Mouse (Mus musculus) B cell, adult 2 months (primary cell): ENCODE measurements around the gene Ednrb.

Experiments used
- DNase-seq, 2 experiments: peaks; one replicate each; pipeline ENCODE4 v3.0.0; 2022

Ednrb gene

GRCm38 (mm10) chr14:103844011-103844549 is at the start of gene Ednrb:
Gene Ednrb (minus strand): TSS chr14:103844402.
- no peak for DNase-seq

- DNase-seq, result no peak
Measured at GRCm38 (mm10) chr14:103892411-103892938, 48.3 kb upstream of the Ednrb start.

GRCm38 (mm10) chr14:103890761-103891160 is 46.6 kb upstream of the Ednrb start:
- DNase-seq, result no peak

GRCm38 (mm10) chr14:103884892-103885575 is 40.8 kb upstream of the Ednrb start:
- DNase-seq, result no peak

GRCm38 (mm10) chr14:103882943-103883342 is 38.7 kb upstream of the Ednrb start:
- no peak for DNase-seq

GRCm38 (mm10) chr14:103877117-103877516 is 32.9 kb upstream of the Ednrb start:
- DNase-seq, result no peak

GRCm38 (mm10) chr14:103876598-103876997 is 32.4 kb upstream of the Ednrb start:
- DNase-seq, result no peak

- DNase-seq, result no peak
Measured at GRCm38 (mm10) chr14:103866636-103867035, 22.4 kb upstream of the Ednrb start.

GRCm38 (mm10) chr14:103865226-103865625 is 21.0 kb upstream of the Ednrb start:
- DNase-seq, result no peak

- DNase-seq, result no peak
Measured at GRCm38 (mm10) chr14:103850071-103850845, 6.1 kb upstream of the Ednrb start.

GRCm38 (mm10) chr14:103845716-103846115 is 1.5 kb upstream of the Ednrb start:
- no peak for DNase-seq

- no peak for DNase-seq
Measured at GRCm38 (mm10) chr14:103844944-103845343, 742 bp upstream of the Ednrb start.

- no peak for DNase-seq
Measured at GRCm38 (mm10) chr14:103843371-103844001, 716 bp downstream of the Ednrb start.

GRCm38 (mm10) chr14:103842896-103843295 is 1.3 kb downstream of the Ednrb start:
- DNase-seq, result no peak

GRCm38 (mm10) chr14:103840436-103840835 is 3.8 kb downstream of the Ednrb start:
- DNase-seq, result no peak

GRCm38 (mm10) chr14:103838887-103839286 is 5.3 kb downstream of the Ednrb start:
- DNase-seq, result no peak

- no peak for DNase-seq
Measured at GRCm38 (mm10) chr14:103834589-103834988, 9.6 kb downstream of the Ednrb start.

- DNase-seq, result no peak
Measured at GRCm38 (mm10) chr14:103834147-103834546, 10.1 kb downstream of the Ednrb start.

- no peak for DNase-seq
Measured at GRCm38 (mm10) chr14:103832472-103832871, 11.7 kb downstream of the Ednrb start.

GRCm38 (mm10) chr14:103831007-103831406 is 13.2 kb downstream of the Ednrb start:
- DNase-seq, result no peak

- DNase-seq, result no peak
Measured at GRCm38 (mm10) chr14:103826343-103826742, 17.9 kb downstream of the Ednrb start.

- no peak for DNase-seq
Measured at GRCm38 (mm10) chr14:103825934-103826333, 18.3 kb downstream of the Ednrb start.

GRCm38 (mm10) chr14:103823501-103823900 is 20.7 kb downstream of the Ednrb start:
- DNase-seq, result no peak
